Mouse (Mus musculus) cerebellum, postnatal 25 days (tissue): ENCODE measurements at regions not wholly inside any gene's neighbourhood (a gene's known extent, or its start where the extent isn't known, plus 50 kb on each side); places are given as distances from the start of the nearest gene placed in this dataset.

ENCODE experiments used
- DNase-seq, 2 experiments: peaks; one replicate each; pipeline ENCODE4 v3.0.0; 2021; ENCODE audit warnings: mixed read lengths in 2 of 2

GRCm38 (mm10) chr16:30873493-30874211 lies 207.6 kb downstream of the Xxylt1 start:
- DNase-seq = peak in 1 of 2 experiments; percentile 28

DNA sequence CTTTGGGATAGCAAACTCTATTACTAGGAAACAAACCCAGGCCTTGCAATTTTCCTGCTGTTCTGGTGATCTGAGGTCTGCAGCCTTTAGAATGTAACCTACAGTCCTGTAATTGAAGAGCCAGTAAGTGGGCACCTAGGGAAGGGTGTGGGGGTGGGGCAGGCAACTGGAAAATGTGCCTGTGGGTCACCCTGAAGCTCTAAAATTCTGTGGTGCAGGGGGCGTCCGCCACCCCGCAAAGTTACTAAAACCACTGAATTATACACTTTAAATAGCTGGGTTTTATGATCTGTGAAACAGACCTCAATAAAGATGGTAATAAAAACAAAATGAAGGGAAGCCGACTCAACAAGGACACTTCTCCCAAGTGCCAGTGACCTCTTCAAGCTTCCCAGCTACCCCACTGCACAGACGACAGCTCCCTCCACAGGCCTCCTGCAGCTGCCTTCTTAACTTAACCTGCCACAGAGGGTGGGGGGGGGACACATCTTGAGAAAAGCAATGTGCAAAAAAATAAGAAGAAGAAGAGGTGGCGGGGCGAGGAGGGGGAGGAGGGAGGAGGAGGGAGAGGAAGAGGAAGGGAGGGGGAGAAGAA lies 205.9 kb downstream of the Xxylt1 start:
- no peak for DNase-seq

GRCm38 (mm10) chr16:30878821-30879220 lies 202.4 kb downstream of the Xxylt1 start:
- no peak for DNase-seq

- no peak for DNase-seq
Measured at GRCm38 (mm10) chr16:30879878-30880277, 201.4 kb downstream of the Xxylt1 start.

GRCm38 (mm10) chr16:30880682-30881081 lies 200.6 kb downstream of the Xxylt1 start:
- no peak for DNase-seq

- no peak for DNase-seq
Measured at GRCm38 (mm10) chr16:30881186-30881585, 200.0 kb downstream of the Xxylt1 start.

- DNase-seq = peak in 1 of 2 experiments; percentile 10
Measured at GRCm38 (mm10) chr16:30883490-30884188, 197.6 kb downstream of the Xxylt1 start.

- DNase-seq = no peak
Measured at GRCm38 (mm10) chr16:30884189-30884551, 197.1 kb downstream of the Xxylt1 start.

DNA sequence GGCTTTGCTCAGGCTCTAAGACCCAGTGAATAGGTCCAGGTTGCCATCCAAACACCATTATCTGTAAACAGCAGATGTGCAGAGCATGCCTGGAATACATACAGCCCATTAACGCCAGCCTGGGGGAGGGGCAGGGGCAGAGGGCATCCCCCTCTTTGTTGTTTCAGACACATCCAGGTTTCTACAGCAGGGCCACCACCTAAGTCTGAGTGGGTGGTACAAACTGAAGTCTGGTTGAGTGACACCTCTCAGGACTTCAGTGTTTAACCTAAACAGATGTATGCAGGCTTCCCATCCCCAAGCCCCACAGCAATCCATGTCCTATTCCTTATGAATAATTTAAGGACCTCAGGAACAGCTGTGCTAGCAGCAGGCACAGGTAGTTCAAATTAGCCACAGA lies 194.2 kb downstream of the Xxylt1 start:
- DNase-seq = no peak

GRCm38 (mm10) chr16:30887536-30887935 lies 193.7 kb downstream of the Xxylt1 start:
- DNase-seq = no peak

DNA sequence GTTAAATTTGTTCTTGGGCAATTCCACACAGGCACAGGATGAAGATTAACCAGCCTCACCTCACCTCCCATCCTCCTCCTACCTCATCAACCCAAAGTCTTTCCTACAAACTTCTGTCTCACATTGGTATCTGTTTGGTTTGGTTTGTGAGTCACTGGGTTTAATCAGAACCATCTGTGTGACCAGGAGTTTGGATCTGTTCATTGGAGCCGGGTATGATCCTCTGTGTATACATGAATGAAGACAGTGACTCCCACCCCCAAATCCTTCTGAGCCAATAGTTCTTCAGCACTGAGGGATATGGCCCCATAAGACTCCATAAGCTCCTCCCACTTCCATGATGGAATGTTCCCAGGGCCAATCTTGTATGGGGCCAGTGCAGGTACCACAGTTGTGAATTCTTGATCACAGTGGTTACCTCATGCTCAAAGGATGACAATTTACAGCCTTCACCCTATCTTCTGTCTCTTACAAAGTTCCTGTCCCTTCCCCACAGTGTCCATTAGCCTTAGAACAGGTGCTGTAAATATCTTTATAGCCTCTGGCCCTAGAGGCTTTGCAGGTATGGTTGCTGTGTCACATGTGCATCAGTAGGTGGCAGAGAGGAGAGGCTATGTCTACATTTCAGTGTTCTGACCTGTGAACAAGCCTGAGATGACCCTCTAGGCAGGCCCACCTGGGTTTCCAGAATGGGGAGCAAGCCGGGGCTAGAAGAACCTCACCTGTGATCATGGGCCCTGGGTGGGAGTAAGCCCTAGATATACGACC lies 192.5 kb downstream of the Xxylt1 start:
- DNase-seq = no peak

- no peak for DNase-seq
Measured at GRCm38 (mm10) chr16:30892606-30893005, 188.6 kb downstream of the Xxylt1 start.

GRCm38 (mm10) chr16:30894086-30894485 lies 187.1 kb downstream of the Xxylt1 start:
- no peak for DNase-seq

GRCm38 (mm10) chr16:30895021-30895420 lies 186.2 kb downstream of the Xxylt1 start:
- DNase-seq = no peak

- DNase-seq = no peak
Measured at GRCm38 (mm10) chr16:30897371-30897770, 183.9 kb downstream of the Xxylt1 start.

DNA sequence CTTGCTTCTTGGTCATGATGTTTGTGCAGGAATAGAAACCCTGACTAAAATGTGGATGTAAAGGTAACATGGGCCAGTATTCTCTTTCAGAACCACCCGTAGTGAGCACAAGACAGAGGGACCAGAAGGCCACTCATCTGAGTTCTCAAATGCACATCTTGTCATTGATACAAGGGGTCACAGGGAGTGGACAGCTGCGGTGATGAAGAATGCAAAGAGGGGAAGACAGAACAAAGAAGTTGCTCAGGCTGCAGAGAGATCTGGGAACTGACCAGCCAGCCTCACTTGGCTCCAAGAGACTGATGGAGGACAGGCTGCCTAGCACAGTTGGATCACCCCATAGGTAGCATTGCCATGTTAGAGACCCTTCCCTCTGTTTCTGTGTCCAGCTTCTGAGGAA lies 181.1 kb downstream of the Xxylt1 start:
- no peak for DNase-seq

DNA sequence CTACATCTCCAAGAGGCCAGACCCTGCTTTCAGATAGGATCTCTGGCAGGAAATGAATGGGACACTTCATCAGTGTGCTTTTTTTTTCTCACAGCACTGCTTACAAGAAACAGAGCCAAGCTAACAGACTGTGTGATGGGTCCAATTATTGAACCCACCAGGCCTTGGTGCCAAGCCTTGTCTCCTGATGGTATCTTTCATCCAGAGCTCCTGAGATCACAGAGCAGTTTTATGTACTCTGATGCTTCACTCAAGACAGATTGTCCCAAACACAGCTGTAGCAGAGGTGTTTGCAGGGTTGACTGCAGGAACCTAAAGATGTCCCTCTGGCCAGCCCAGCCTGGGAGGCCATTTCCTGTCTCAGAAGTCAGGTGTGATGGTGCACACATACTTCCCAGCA lies 179.9 kb downstream of the Xxylt1 start:
- DNase-seq = no peak
